Mouse (Mus musculus): Measurements from ENCODE around the gene Lrrc73.
A peak's percentile ranks its signal among the peaks of the same experiment; 100 is the strongest.

GRCm38 (mm10) chr17:46287678-46288095 is 34.4 kb downstream of the Lrrc73 start:
- TF ChIP-seq CTCF (IDR thresholded peaks at IDR 0.05) (peak; percentile 13; the same call in 1 of the 2 replicates), EP300 (IDR thresholded peaks at IDR 0.05) (no peak)

Measured in lung, postnatal 0 days (tissue).